Mouse (Mus musculus) left cerebral cortex, adult 11 months (tissue): ENCODE data around the gene Thoc7.
"Not testable (repeated sequence)": the region's sequence is repeated elsewhere in the genome, so short reads cannot be mapped to it uniquely, and the experiment has no call there.

Experiments used
- DNase-seq: peaks from one replicate; pipeline ENCODE4 v3.0.0; 2022; ENCODE audit warnings: low spot score

Thoc7 gene

GRCm38 (mm10) chr14:13961401-13962112 is at the start of gene Thoc7, which contains the start of gene Atxn7:
Thoc7 (minus strand) TSS chr14:13961852.
Atxn7 (plus strand) TSS chr14:13961440.
- no peak for DNase-seq

- no peak for DNase-seq
These were observed 48.1 kb upstream of the Thoc7 start for GRCm38 (mm10) chr14:14009712-14010111.

GRCm38 (mm10) chr14:14002771-14003170 is 41.1 kb upstream of the Thoc7 start:
- no peak for DNase-seq

- DNase-seq = no peak
These were observed 33.8 kb upstream of the Thoc7 start for GRCm38 (mm10) chr14:13995206-13996097.

GRCm38 (mm10) chr14:13990741-13991140 is 29.1 kb upstream of the Thoc7 start:
- DNase-seq = no peak

GRCm38 (mm10) chr14:13988397-13988796 is 26.7 kb upstream of the Thoc7 start:
- no peak for DNase-seq

- no peak for DNase-seq
These were observed 20.5 kb upstream of the Thoc7 start for GRCm38 (mm10) chr14:13982174-13982573.

- DNase-seq = no peak
These were observed 19.6 kb upstream of the Thoc7 start for GRCm38 (mm10) chr14:13981286-13981685.

GRCm38 (mm10) chr14:13977498-13977897 is 15.8 kb upstream of the Thoc7 start:
- DNase-seq = no peak

GRCm38 (mm10) chr14:13971644-13972234 is 10.1 kb upstream of the Thoc7 start:
- DNase-seq = no peak

GRCm38 (mm10) chr14:13970513-13970912 is 8.9 kb upstream of the Thoc7 start:
- no peak for DNase-seq

- DNase-seq = no peak
These were observed 6.8 kb upstream of the Thoc7 start for GRCm38 (mm10) chr14:13968476-13968875.

GRCm38 (mm10) chr14:13967607-13968006 is 6.0 kb upstream of the Thoc7 start:
- DNase-seq = no peak

GRCm38 (mm10) chr14:13963527-13963926 is 1.9 kb upstream of the Thoc7 start:
- DNase-seq = no peak

GRCm38 (mm10) chr14:13962476-13962875 is 824 bp upstream of the Thoc7 start:
- no peak for DNase-seq

GRCm38 (mm10) chr14:13960482-13961325 is 948 bp downstream of the Thoc7 start:
- no peak for DNase-seq

GRCm38 (mm10) chr14:13960079-13960478 is 1.6 kb downstream of the Thoc7 start:
- no peak for DNase-seq

- DNase-seq = not testable (repeated sequence)
These were observed 9.5 kb downstream of the Thoc7 start for GRCm38 (mm10) chr14:13952151-13952550.

- DNase-seq = no peak
These were observed 11.3 kb downstream of the Thoc7 start for GRCm38 (mm10) chr14:13950401-13950800.

GRCm38 (mm10) chr14:13948345-13948744 is 13.3 kb downstream of the Thoc7 start:
- no peak for DNase-seq

GRCm38 (mm10) chr14:13944686-13945085 is 17.0 kb downstream of the Thoc7 start:
- no peak for DNase-seq

GRCm38 (mm10) chr14:13934052-13934371 is 27.6 kb downstream of the Thoc7 start:
- no peak for DNase-seq
